Mouse (Mus musculus) adrenal gland, postnatal 36 days (tissue): Measurements from ENCODE around the gene Tlr7. TPM values are rescaled to one million over a fixed set of nuclear protein-coding genes. Genes with fewer than 3 reads are reported as not detected.
"Not testable (repeated sequence)": the region's sequence is repeated elsewhere in the genome, so short reads cannot be mapped to it uniquely, and the experiment has no call there.

Experiments
- DNase-seq, 2 experiments: peaks; one replicate each; pipeline ENCODE4 v3.0.0; 2021; ENCODE audit warnings: mixed read lengths in 1 of 2
- long read RNA-seq, 2 experiments: library from polyadenylated mRNA; stranded (forward); transcript quantifications; one replicate each; pipeline ENCODE4 v2.0.0; 2021; ENCODE audit warnings: borderline sequencing depth in 2 of 2
- total RNA-seq, 2 experiments: library from RNA; stranded (reverse); gene quantifications; 2 replicates each; pipeline ENCODE4 v1.2.3; 2021

Tlr7 gene
- 1 to 10 TPM; 1.9 to 5.4 TPM for total RNA-seq
- long read RNA-seq, experiment 1: 0 reads
- long read RNA-seq, experiment 2: 0 reads

GRCm38 (mm10) chrX:167330399-167330798, at the start of gene Tlr7:
TSS of gene Tlr7 (minus strand) at chrX:167330558.
- DNase-seq: no peak

GRCm38 (mm10) chrX:167380073-167380472, 49.7 kb upstream of the Tlr7 start:
- DNase-seq: no peak

DNA sequence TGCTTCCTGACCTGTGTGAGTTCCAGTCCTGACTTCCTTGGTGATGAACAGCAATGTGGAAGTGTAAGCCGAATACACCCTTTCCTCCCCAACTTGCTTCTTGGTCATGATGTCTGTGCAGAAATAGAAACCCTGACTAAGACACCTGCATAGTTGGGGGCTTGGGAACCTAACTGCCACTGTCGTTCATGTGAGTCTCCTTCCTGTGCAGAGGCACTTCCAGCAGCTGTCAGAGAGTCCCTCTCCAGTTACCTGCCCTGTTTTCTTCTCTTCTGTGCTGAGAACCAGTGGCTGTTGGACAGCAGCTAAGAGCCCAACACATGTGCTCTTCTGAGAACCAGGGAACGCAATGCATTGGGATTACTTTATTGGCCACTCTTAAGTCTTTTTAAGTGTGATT, 30.9 kb upstream of the Tlr7 start:
- not testable (repeated sequence) for DNase-seq

- no peak for DNase-seq
Observed at GRCm38 (mm10) chrX:167359704-167360103, 29.3 kb upstream of the Tlr7 start.

- peak in 1 of 2 experiments; percentile 6 for DNase-seq
Observed at GRCm38 (mm10) chrX:167357415-167357814, 27.1 kb upstream of the Tlr7 start.

DNA sequence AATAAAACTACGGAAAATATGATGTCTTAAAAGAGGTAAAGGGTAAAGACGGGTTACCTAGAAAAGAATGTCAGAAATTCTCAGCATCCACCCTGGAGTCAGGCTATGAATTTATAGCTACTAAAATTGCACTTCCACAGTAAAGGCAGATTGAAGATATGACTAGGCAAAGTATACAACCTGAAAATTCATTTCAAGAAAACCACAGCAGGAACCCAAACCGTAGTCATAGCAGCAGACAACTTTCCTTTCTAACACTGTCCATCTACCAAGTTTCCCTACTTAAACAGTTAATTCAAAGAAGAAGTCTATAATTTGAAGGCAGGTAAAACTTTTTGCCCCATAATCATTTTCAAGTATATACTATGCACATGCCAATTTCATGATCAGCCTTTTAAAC, 25.6 kb upstream of the Tlr7 start:
- DNase-seq: no peak

GRCm38 (mm10) chrX:167353617-167354016, 23.3 kb upstream of the Tlr7 start:
- DNase-seq: no peak

DNA sequence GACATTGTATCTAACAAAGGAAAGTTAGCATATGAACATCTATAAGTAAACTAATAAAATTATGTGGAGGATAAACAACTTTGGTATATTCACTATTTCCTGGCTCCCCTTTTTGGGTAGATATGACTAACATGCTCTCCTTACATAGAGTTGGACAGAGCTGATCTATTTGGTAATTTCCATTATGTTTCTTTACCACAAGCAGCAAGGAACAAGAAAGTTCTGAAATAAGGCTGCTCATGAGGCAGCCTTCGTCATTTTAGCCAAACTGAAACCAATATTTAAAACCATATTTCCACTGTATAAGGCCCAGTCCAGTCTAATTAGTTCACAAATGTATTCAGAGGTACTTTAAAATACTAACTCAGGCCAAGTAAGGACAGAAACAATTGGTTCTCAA, 16.1 kb upstream of the Tlr7 start:
- DNase-seq: no peak

DNA sequence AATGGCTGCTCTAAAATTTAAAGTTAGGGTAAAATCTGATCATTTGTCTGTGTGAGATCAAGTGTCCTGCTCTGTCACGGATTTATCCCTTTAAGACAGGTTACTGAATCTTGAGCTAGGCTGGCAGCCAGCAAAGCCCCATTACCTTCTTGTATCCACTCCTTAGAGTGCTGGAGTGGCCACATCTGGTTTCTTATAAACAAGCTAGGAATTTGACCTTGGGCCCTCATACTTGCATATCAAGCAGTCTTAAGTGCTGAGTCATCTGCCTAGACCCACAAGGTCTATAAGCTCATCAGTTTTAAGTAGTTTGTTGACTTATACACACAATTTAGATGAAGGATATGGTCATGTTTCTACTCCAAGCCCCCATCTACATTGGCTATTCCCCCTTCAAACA, 14.0 kb upstream of the Tlr7 start:
- DNase-seq: no peak

DNA sequence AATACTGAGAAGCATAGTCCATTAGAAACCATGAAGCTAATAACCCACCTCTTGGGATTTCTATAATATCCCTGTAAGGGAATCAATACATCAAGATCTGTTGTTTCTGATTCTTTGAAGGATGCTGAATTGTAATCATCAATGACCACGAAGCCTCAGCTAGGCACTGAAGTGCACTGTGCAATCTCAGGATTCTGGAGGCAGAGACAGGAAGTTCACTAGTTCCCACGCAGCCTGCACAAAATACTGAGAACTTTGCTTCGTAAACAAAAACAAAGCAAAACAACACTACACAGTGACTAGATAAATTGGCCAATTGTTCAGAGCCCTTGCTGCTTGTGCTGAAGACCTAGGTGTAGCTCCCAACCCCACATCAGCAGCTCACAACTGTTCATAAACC, 11.5 kb upstream of the Tlr7 start:
- no peak for DNase-seq

DNA sequence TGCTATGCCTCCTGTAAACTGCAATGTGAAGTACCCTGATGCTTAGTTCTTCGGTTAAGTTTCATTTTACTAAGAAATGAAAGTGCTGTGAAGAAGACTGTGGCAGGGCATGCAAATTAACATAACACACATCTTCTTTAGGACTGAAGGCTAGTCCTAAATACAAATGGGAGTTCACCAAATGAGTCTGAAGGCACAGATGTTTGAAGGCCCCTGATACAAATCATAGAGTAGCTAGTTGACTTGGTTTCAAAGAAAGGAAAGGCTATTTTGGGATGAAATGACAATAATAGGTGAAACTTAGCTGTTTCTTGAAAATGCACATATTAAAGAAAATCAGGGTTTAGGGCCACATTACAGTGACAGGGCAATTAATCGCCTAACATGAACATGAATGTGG, 9.8 kb upstream of the Tlr7 start:
- DNase-seq: no peak

- no peak for DNase-seq
Observed at GRCm38 (mm10) chrX:167337990-167338389, 7.6 kb upstream of the Tlr7 start.

DNA sequence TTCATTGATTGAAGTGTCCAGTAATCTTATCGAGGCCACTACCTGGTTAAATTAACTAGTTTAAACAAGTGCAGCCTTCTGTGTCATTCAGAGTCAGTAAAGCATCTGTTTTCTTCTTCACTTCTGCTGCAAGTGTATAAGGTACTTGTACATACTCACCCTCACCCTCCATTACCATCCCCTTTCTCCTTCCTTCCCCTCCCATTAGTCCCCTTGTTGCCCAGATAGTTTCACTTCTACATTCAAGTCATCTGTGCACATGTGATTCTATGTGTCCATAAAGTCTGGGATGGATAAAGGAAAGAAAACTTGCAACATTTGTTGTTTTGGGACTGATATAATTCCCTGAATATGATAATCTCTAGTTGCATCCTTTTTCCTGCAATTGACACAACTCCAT, 4.2 kb upstream of the Tlr7 start:
- DNase-seq: no peak

DNA sequence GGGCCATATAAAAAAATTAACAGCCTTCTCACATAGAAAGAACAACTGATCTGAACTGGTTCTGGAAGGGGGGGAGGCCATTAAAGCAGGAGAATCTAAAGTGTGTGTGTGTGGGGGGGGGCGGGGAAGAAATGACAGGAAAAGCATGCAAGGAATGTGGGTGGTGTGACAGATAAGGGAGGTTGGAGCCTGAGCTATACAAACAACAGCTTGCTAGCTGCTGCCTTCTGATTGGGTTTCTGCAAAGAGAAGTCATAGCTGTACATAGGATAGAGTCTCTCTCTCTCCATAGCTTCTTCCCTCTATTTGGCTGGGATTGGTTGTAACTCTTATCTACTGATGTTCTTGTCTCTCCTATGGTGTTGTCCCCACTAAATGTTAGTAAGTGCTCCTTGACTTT, 2.2 kb upstream of the Tlr7 start:
- no peak for DNase-seq

DNA sequence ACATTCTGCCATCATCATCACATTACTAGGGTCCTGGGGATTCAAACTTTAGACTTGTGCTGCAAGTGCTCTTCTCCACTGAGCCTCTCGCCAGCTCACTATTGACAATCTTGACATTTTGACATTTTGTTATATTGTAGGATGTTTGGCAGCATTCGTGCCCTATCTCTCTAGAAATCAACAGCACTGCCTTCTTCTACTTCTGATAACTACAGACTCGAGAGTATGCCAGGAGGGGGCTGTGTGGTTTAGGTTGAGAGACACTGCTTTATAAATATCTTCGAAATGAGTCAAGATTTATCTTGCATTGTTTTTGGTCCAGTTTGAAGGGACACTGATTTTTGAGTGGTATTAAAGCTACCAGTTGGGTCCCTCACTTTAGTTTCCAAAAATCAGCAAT, 635 bp upstream of the Tlr7 start:
- no peak for DNase-seq

- peak; percentile 3 to 10 for DNase-seq
Observed at GRCm38 (mm10) chrX:167329620-167330019, 738 bp downstream of the Tlr7 start.

GRCm38 (mm10) chrX:167329098-167329497, 1.3 kb downstream of the Tlr7 start:
- peak in 1 of 2 experiments; percentile 7 for DNase-seq

- DNase-seq: no peak
Observed at GRCm38 (mm10) chrX:167328519-167328918, 1.8 kb downstream of the Tlr7 start.

DNA sequence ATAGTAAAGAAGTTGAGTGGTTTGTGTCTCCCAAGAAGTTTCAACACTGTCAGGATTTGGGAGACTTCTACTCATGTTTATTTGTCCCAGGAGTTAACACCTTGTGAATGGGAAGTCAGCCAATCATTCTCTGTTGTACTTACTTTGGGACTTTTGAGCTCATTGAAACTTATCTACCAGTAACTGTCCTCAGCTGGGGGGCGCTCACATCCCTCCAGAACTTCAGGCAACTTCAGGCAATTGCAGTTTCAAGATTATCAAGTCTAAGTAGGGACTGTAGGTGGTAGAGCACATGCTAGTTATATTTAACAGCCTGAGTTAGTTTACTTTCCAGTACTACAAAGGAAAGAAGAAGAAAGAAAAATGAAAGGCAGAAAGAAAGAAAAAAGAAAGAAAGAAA, 6.6 kb downstream of the Tlr7 start:
- DNase-seq: no peak

DNA sequence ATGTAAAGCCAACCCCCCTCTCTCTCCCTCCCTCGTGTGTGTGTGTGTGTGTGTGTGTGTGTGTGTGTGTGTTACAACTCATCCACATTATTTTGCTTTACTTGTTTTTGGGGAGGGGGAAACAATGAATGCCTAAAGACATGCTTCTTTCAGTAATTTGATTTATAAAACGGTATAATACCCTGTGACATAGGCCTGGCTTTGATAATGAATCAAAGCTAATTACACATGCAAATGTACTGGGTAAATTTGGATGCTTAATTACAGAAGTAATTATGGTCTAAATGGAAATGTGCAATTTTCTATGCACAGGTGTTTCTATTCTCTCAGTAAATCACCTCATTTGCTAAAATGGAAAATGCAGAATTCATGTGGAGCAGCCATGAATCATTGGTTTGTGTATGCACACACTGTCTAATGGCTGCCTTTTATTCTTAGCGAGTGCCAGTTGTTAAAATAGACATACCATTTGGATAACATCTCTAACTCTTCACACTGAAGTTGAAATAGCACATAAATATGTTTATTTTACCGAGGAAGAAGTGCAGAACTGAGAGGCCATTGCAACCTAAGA, 9.0 kb downstream of the Tlr7 start:
- no peak for DNase-seq

DNA sequence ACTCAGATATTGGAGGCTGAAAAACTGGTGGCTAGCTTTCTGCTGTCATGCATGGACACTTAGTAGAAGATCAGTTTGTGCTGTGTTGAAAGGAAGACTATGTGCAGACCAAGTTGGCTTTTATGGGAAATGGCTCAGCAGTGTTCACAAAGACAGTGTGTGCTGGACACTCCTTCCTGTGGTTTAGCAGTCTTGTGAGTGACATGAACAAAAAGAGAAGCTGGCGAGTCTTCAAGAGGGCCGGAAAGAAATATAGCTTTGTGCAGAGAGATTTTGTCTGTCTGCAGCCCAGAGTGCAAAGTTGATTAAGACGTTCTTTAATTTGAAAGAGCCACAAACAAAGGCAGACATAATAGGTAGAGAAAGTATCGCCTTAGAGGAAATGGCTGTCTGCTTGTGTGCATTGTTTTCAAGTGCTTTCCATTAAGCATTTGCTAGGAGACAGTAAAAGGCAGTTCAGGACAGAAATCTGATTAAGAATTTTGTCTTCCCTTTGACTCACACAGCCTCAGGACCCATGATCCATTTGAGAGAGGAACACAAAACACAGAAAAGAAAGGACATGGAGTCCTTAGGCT, 11.4 kb downstream of the Tlr7 start:
- no peak for DNase-seq

DNA sequence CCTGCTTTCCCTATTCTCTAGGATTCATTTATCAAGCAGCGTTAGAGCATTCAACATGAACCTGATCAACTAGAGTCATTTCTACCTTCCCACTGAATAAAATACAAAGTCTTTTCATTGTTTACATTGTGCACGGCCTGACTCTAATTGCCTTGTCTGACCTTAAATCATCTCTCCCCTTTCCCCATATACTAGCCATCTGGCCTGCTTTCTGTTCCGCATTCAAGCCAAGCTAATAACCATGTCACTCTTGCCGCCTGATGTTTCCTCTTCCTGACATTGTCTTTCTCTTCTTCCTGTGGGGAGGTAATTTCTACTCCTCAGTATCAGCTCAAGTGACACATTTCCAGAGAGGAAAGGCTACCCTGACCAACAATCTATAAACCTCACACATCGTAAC, 14.6 kb downstream of the Tlr7 start:
- no peak for DNase-seq

DNA sequence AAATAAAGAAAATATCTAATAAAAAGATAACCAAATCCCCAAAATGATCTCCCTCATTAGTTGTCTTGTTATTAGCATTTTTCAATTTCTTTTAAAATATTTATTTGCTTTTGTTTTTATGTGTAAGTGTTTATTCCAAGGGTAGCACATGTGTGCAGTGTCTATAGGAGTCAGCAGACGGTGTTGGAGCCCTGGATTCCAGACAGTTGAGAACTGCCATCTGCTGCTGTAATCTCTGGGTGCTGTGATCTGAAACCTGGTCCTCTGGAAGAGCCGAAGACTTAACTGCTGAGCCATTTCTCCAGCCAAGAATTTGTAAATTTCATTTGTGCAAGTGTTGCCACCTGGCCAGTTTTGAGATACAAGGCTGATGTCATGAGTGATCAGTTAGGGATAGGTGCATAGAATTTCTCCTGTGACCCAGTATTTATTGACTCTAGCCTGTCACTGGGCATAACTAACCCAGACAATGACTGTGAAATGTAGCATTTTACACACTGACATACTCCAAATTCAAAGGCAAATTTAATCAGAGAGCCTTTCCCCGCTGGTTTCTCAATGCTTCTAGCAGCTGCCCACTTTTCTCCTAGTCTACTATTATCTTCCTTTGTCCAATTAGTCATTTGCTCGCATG, 15.1 kb downstream of the Tlr7 start:
- no peak for DNase-seq

DNA sequence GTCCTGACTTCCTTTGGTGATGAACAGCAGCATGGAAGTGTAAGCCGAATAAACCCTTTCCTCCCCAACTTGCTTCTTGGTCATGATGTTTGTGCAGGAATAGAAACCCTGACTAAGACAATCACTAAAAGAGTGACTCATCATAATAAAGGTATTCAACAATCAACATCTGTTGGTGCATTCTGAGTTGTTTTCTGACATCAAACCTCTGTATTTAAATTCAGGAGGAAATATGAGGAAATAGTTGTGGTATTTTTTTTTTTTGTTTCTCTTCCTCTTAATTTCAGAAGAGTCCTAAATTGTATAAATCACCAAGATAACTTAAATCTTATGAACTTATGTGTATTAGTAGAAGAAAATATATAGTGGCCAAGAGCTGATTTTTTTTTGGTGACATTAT, 28.3 kb downstream of the Tlr7 start:
- DNase-seq: not testable (repeated sequence)
